Mouse (Mus musculus): ENCODE data around the gene Aqp3. TPM values are rescaled to one million over a fixed set of nuclear protein-coding genes. Genes with fewer than 3 reads are reported as not detected.
"Not testable (repeated sequence)": the region's sequence is repeated elsewhere in the genome, so short reads cannot be mapped to it uniquely, and the experiment has no call there.

The Aqp3 gene
- polyA plus RNA-seq, 1 experiment = not detected

DNA sequence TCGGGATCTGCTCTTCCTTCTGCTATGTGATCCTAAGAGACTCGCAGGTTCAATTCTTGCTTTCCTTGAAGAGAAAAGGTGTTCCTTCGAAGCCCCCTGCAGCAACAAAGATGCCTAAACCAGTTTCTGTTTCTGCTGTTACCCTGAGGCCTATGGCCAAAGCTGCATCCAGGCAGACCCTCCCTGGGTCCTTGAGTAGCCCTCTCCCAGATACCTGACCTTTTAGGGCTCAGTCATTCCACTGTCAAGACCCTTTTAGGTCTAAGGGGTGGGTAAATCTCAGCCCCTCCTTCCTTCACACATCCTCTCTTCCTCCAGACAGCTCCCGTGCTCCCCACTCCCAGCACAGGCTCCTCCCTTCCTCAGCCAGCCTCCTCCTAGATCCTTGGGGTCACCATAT lies 8.8 kb downstream of the Aqp3 start:
- no peaks in the 10 kb centered on the region for H3K4me1 ChIP-seq (ENCODE audit: control insufficient read depth, insufficient read depth, insufficient read length, low read length)
- no peak overlapping the region for H3K27ac ChIP-seq (replicated peaks; ENCODE audit: low read depth, low read length)
- H3K4me3 ChIP-seq (ENCODE audit: insufficient read depth, low read depth, low read length) = no peak overlapping the region

DNA sequence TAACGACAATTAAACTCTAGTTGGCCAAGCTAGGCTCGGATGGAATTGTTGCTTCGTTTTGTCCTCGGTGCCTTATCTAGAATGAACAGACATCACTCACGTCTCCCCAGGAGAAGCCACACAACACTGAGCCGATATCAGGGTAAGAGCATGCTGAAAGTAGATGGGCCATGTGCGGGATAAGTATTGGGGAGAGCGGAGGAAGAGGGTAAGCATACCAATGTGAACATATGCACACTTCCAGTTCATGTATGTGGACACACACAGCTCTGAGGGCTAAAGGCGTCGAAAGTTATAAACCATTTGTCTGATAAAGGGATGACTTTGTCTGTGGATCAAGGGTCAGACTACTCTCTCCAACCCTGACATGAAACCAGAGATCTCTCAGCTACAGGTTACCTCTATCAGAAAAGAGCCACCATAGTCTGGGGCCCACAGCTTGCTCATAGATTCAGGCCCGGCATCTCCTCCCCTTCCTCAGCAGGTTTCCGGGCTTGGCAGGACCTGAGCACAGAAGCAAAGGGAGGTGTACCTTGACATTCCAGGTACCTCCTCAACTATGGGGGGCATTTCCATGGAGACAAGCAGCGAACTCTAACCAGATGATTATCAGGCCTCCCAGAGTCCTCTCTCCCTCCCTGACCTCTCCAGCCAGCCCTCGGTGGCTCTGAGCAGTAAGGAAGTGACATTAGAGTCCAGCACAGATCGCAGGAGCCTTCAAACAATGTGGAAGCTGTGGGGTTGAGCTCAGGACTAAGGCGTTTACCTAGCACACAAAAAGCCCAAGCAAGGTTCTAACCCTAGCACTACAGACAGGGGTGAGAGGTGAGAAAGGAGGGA lies 10.3 kb downstream of the Aqp3 start:
- H3K27ac ChIP-seq (replicated peaks; ENCODE audit: low read depth, low read length) = no peak overlapping the region

DNA sequence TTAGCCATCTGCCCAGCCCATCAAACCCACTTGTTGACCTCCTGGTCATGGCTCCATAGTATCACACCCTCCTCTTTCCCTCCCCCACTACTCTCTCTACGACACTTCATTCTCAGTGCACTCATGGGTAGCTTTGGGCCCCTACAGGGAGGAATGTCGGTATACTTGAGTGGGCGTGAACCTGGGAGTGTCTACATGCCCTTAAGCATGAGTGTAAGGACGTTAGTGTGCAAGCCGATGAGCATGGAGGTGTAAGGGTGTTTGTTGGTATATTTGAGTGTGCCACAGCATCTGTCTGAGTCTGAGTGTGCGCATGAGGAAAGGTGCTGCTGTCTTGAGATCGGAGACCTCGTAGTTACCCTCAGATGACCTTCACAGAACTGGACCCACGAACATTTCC lies 11.0 kb downstream of the Aqp3 start:
- Histone ChIP-seq H3K4me1 (ENCODE audit: control insufficient read depth, insufficient read depth, insufficient read length, low read length) (no peaks in the 10 kb centered on the region), H3K27ac (replicated peaks; ENCODE audit: low read depth, low read length) (no peak overlapping the region), H3K4me3 (ENCODE audit: insufficient read depth, low read depth, low read length) (no peak overlapping the region)

More for the DNA sequence above, 10.3 kb downstream of the Aqp3 start:
- Histone ChIP-seq H3K4me1 (ENCODE audit: control insufficient read depth, insufficient read depth, insufficient read length, low read length) (no peaks in the 10 kb centered on the region), H3K4me3 (ENCODE audit: insufficient read depth, low read depth, low read length) (no peak overlapping the region)

DNA sequence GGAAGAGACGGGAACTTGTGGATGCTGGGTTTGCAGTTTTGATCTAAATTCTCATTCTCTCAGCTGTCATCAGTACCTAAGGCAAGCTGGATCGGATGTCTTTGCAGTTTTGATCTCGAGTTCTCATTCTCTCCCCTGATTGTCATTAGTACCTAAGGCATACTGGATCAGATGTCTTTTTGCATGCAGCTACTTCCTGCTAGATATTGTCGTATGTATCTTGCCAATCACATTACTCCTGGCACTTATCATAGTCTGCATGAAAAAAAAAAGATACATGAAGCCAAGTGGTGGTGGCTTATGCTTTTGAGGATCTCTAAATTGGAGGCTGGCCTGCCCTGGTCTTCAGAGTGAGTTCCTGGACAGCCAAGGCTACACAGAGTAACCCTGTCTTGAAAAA lies 13.2 kb downstream of the Aqp3 start:
- Histone ChIP-seq H3K4me3 (ENCODE audit: insufficient read depth, low read depth, low read length) (no peak overlapping the region), H3K27ac (replicated peaks; ENCODE audit: low read depth, low read length) (no peak overlapping the region), H3K4me1 (ENCODE audit: control insufficient read depth, insufficient read depth, insufficient read length, low read length) (no peaks in the 10 kb centered on the region)

DNA sequence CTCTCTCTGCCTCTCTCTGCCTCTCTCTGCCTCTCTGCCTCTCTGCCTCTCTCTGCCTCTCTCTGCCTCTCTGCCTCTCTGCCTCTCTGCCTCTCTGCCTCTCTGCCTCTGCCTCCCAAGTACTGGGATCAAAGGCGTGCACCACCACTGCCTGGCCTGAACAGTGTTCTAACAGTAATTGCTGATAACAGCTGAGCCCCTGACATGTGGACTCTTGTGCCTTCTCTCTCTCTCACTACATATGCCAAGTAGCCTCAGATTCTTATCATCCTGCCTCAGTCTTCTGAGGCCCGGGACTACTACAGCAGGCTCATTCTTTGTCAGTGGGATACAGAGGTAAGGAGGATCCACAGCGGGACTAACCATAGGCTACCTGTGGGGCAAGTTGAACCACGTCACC lies 15.2 kb downstream of the Aqp3 start:
- not testable (repeated sequence) for H3K4me1 ChIP-seq (ENCODE audit: control insufficient read depth, insufficient read depth, insufficient read length, low read length); H3K4me3 ChIP-seq (ENCODE audit: insufficient read depth, low read depth, low read length); H3K27ac ChIP-seq (replicated peaks; ENCODE audit: low read depth, low read length)

DNA sequence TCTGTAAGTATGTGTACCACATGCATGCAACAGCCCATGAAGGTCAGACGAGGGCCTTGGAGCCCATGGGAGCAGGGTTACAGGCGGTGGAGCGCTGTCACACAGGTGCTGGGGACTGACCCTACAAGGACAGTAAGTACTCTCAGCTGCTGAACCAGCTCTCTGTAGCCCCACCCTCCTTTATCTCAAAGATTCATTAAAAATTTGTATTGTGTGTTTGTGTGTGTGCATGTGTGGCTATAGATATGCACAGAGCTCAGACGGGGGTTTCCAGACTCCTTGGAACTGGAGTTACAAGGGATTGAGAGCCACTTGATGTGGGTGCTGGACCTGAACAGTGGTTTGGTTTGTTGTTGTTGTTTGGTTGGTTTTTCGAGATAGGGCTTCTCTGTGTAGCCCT lies 16.2 kb downstream of the Aqp3 start:
- H3K27ac ChIP-seq (replicated peaks; ENCODE audit: low read depth, low read length) = no peak overlapping the region
- no peak overlapping the region for H3K4me3 ChIP-seq (ENCODE audit: insufficient read depth, low read depth, low read length)
- no peaks in the 10 kb centered on the region for H3K4me1 ChIP-seq (ENCODE audit: control insufficient read depth, insufficient read depth, insufficient read length, low read length)

DNA sequence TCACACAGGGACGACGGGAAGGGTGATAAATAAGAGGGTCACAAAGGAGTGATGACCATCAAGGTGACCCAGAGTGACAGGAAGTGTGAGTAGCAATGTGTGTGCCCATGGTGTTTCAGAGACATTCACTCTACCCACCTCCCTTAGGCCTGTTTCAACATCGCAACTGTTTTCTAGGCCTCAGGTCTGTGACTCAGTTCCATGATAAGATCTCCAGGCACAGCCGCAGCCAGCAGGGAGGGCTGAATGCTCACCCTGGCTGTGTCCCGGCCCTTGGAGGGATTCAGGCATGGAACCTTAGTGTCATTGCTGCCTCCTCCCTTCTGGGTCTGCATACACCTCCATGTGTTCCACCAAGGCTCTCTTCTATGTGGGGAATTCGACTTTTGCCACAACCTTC lies 19.3 kb downstream of the Aqp3 start:
- Histone ChIP-seq H3K27ac (replicated peaks; ENCODE audit: low read depth, low read length) (no peak overlapping the region), H3K4me1 (ENCODE audit: control insufficient read depth, insufficient read depth, insufficient read length, low read length) (no peaks in the 10 kb centered on the region), H3K4me3 (ENCODE audit: insufficient read depth, low read depth, low read length) (no peak overlapping the region)

DNA sequence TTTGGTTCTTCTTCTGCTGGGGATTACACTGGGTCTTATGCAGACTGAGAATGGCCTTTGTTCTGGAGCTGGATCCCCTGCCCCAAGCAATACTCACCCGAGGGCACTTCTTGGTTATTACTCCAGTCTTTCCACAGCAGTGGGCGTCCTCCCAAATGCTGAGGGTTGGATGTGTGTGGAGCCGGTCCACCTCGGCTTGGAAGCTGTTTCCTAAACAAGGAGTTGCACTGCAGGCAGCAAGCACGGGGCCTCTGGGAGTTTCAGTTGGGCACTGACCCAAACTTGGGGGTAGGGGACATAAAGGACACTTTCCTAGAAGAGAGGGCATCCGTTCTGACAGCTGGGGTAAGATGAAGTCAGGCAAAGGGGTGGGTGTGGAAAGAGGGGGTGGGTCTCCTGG lies 23.5 kb downstream of the Aqp3 start:
- Histone ChIP-seq H3K4me3 (ENCODE audit: insufficient read depth, low read depth, low read length) (no peak overlapping the region), H3K27ac (replicated peaks; ENCODE audit: low read depth, low read length) (no peak overlapping the region), H3K4me1 (ENCODE audit: control insufficient read depth, insufficient read depth, insufficient read length, low read length) (no peaks in the 10 kb centered on the region)

DNA sequence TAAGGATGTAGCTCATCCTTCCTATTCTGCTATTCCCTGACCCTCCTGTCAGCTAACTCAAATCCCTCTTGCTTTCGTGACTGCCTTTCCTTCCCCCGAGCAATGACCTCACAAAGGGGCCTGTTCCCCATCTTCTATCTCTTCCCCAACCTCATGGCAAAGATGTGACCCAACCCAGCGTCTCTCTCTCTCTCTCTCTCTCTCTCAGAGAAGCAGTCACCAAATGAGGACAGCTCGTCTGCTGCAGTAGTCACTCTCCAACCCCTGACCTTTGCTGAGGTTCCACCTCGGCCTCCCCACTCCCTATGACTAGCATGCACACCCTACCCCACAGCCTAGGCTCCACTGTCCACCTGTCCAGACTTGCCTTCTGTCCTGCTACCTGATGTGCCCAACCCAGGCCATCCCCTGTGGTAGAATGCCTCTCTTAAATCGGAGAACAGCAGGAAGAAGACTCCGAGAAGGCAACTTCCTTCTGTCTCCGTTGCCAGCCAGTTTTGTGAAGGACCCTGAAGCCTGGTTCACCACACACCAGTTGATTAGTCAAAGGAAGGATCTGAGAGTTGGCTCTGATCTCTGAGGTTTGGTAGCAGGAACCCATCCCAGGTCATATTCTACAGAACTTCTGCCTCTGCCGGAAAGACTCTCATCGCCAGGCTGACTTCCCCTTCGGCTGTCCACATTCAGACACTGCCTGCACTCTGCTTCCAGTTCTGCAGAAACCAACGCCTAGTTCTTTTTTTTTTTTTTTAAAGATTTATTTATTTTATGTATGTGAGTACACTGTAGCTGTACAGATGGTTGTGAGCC lies 24.8 kb downstream of the Aqp3 start:
- Histone ChIP-seq H3K27ac (replicated peaks; ENCODE audit: low read depth, low read length) (no peak overlapping the region), H3K4me3 (ENCODE audit: insufficient read depth, low read depth, low read length) (no peak overlapping the region), H3K4me1 (ENCODE audit: control insufficient read depth, insufficient read depth, insufficient read length, low read length) (no peaks in the 10 kb centered on the region)

DNA sequence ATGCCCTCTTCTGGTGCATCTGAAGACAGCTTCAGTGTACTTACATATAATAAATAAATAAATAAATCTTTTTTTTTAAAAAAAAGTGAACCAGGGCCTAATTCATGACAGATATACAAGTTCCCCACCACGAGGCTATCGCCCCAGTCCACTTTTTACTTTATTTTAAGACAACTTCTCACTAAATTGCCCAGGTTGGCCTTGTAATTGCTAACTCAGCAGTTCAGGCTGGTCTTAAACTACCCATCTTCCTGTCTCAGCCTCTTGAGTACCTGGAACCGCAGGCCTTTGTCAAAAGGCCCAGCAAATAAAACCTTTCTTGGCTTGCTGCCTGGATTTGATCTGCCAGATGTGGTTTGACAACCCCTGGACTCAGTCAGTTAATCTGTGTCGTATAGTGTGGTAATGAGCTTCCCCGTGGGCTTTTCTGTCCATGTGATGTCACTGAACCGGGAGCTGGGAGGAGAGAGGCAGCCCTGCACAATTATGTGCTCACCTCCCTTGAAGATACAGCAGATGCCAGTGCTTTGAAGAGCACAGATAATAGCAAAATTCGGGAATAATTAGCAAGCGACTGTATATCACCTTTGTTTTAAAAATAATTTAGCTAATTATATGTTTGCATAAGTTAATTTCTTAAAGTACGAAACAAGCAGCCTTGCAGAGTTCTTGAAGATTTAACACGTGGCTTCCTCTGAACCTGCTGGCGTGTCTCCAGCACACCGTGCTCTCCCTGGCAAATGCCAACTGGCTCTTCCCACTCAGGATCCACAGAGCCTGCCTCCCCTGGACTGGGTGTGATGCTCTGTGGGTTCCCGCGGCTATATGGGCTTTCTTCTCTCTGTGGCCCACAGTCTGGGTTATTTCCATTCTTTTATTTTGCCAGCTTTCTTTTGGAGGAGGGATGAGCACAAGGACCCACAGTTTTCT lies 26.2 kb downstream of the Aqp3 start:
- Histone ChIP-seq H3K4me1 (ENCODE audit: control insufficient read depth, insufficient read depth, insufficient read length, low read length) (no peaks in the 10 kb centered on the region), H3K27ac (replicated peaks; ENCODE audit: low read depth, low read length) (no peak overlapping the region), H3K4me3 (ENCODE audit: insufficient read depth, low read depth, low read length) (no peak overlapping the region)

DNA sequence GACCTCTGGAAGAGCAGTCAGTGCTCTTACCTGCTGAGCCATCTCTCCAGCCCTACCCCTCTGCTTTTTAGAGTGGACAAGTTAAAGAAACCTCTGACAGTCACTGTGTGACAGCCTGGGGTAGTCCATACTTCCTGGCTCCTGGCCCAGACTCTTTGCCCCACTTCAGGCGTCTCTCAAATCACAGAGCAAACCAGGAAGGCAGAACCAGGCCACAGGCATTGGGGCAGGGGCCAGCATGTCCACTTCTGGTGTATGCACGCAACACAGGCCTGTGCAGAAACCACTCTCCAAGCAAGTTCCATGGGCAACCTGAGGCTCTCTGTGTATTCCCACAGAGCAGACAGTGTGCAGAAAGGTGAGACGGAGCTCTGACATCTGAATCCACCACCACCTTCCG lies 32.8 kb downstream of the Aqp3 start:
- Histone ChIP-seq H3K27ac (replicated peaks; ENCODE audit: low read depth, low read length) (no peak overlapping the region), H3K4me3 (ENCODE audit: insufficient read depth, low read depth, low read length) (no peak overlapping the region), H3K4me1 (ENCODE audit: control insufficient read depth, insufficient read depth, insufficient read length, low read length) (no peaks in the 10 kb centered on the region)

DNA sequence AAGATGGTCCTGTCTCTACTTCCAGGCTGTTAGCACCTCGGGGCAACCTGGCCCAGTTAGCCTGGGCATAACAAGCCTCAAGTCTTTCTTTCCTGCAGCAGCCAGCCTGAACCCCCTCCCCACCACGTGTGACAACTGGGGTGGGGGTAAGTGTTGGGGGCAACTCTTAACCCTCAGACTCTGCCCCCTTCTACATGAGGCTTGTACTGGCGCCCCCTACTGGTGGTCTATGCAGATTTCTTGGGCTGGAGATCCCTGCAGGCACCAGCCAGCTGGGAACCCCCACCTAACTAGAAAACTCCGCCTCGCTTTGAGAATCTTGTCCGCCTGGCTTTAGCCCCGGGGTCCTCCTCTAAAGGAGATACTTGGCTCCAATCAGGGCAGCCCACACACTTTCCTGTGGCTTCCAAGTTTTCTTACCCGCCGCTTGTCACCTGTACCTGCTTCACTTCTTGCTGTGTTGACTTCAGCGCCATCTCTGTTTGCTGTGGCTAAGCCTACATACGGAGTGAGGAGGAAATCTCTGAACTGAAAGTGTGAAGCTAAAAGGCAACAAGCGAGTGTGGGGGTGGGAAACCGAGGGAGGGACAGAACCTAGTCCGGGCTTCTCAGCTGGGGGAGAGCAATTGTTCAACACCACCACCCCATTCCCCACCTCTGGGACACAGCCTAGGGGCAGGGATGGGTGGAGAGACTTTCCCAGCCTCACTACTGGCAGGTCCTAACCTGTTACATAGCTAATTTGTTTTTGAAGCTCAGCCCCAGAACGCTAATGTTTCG lies 33.9 kb downstream of the Aqp3 start:
- Histone ChIP-seq H3K4me3 (ENCODE audit: insufficient read depth, low read depth, low read length) (no peak overlapping the region), H3K4me1 (ENCODE audit: control insufficient read depth, insufficient read depth, insufficient read length, low read length) (no peaks in the 10 kb centered on the region), H3K27ac (replicated peaks; ENCODE audit: low read depth, low read length) (no peak overlapping the region)

DNA sequence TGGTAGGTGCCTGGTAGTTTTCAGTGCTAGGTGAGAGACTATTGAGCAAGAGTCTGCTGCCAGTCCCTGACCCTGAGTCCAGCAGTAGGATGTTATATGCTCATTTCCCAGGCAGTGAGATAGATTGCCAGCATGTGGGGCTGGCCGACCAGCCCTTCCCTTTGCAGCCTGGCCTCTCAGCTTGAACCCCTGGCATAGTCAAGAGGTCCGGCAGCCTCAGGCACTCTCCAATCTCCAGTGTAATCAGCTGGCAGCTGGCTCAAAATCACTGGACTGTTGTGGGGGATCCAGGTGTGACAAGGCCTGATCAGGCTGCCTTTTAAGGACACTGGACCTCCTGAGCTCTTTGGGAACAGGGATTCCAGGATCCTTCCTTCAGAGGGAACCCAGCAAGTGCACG lies 34.6 kb downstream of the Aqp3 start:
- no peaks in the 10 kb centered on the region for H3K4me1 ChIP-seq (ENCODE audit: control insufficient read depth, insufficient read depth, insufficient read length, low read length)
- H3K27ac ChIP-seq (replicated peaks; ENCODE audit: low read depth, low read length) = no peak overlapping the region
- H3K4me3 ChIP-seq (ENCODE audit: insufficient read depth, low read depth, low read length) = no peak overlapping the region

DNA sequence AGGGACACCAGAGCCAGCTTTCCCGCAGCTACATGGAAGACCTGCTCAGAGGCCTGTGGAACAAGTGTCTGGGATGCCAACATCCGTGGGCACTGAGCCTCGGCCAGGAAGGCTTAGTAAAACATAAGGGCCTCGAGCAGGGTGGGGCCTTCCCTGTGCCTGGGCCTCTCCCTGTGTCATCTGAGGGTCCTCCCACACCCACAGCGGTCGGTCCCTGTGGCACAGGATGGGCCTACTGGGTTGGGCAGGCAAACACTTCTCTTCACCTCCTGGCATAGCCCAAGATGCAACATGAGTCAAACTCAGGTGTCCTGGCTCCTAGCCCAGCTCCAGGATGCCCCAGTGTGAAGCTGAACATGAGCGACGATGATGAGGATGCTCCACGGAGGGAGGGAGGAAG lies 40.6 kb downstream of the Aqp3 start:
- no peak overlapping the region for H3K4me3 ChIP-seq (ENCODE audit: insufficient read depth, low read depth, low read length)
- H3K4me1 ChIP-seq (ENCODE audit: control insufficient read depth, insufficient read depth, insufficient read length, low read length) = peaks cover 2% of the 10 kb centered on the region; the same call in 1 of the 2 replicates
- H3K27ac ChIP-seq (replicated peaks; ENCODE audit: low read depth, low read length) = no peak overlapping the region

Measured in brown adipose tissue, adult 24 weeks (tissue).